Mouse (Mus musculus) duodenum, adult 2 months (tissue): ENCODE data around the gene Abcd4. TPM values are rescaled to one million over a fixed set of nuclear protein-coding genes. Genes with fewer than 3 reads are reported as not detected.

Source experiments
- polyA plus RNA-seq: library from polyadenylated mRNA; depleted of rRNA; stranded (reverse); fragments of >200 nt; gene quantifications from 2 replicates; pipeline ENCODE4 v1.2.3, GENCODE M21; 2012; ENCODE audit warnings: low replicate concordance; rRNA removed

The Abcd4 gene
- polyA plus RNA-seq, result 18.9 and 29.5 TPM in 2 replicates

GRCm38 (mm10) chr12:84616977-84617630 lies at the start of gene Abcd4:
Gene Abcd4, minus strand, starts transcription at chr12:84617413.

GRCm38 (mm10) chr12:84640654-84641053 lies 23.4 kb upstream of the Abcd4 start, which contains the start of gene Vrtn:
Gene Vrtn, plus strand, starts transcription at chr12:84641019.

GRCm38 (mm10) chr12:84569336-84569970 lies 47.8 kb downstream of the Abcd4 start, which contains the start of gene Vsx2:
Gene Vsx2, plus strand, starts transcription at chr12:84569762.

Other genes with a start within 250 kb of the Abcd4 start
- gene Entpd5, start 208.4 kb downstream of the Abcd4 start, polyA plus RNA-seq, result 16.7 and 18.1 TPM in 2 replicates
- 0.04 TPM in 1 of 2 replicates, not detected in the other for gene Bbof1, start 208.3 kb downstream of the Abcd4 start, polyA plus RNA-seq
- 0.36 and 0.65 TPM in 2 replicates for gene Rnf113a2, start 200.2 kb downstream of the Abcd4 start, polyA plus RNA-seq
- gene Aldh6a1, start 166.4 kb downstream of the Abcd4 start, polyA plus RNA-seq, result 1.0 and 1.8 TPM in 2 replicates
- gene Lin52, start 166.0 kb downstream of the Abcd4 start, polyA plus RNA-seq, result 0.83 and 2.3 TPM in 2 replicates
- not detected in 2 replicates for gene Vsx2, start 47.7 kb downstream of the Abcd4 start, polyA plus RNA-seq
- not detected in 2 replicates for gene Vrtn, start 23.6 kb upstream of the Abcd4 start, polyA plus RNA-seq
- gene Syndig1l, start 81.4 kb upstream of the Abcd4 start, polyA plus RNA-seq, result not detected in 2 replicates
- 77.3 and 98.9 TPM in 2 replicates for gene Npc2, start 155.7 kb upstream of the Abcd4 start, polyA plus RNA-seq
- 30.4 and 34.3 TPM in 2 replicates for gene Isca2, start 155.8 kb upstream of the Abcd4 start, polyA plus RNA-seq